Mouse (Mus musculus) naive thymus-derived CD4-positive, alpha-beta T cell, adult 5 months (primary cell): ENCODE data around the gene Raver2. TPM values are rescaled to one million over a fixed set of nuclear protein-coding genes. Genes with fewer than 3 reads are reported as not detected.

Experiments
- polyA plus RNA-seq: library from polyadenylated mRNA; unstranded; fragments of 100-300 nt; shearing (Covaris generic); gene quantifications from one replicate; pipeline ENCODE4 v1.2.1, GENCODE M21; 2017

The Raver2 gene
- polyA plus RNA-seq: 16.3 TPM

DNA sequence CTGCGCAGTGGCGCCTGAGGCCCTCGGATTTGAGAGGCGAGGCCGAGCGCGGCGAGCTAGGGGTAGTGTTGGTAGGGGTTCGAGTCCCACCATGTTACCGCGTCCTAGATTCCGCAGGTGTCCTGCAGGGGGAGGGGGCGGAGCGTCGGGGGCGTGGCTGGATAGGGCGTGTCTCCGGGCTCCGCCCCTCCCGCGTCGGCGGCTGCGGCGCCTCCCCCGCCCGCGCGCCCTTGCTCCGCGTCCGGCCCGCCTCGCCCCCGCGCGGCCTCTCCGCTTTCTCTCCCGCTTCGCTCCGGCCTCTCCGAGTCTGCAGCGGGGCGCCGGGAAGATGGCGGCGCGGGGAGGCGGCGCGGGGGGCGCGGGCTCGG, at the start of gene Raver2:
Gene Raver2, plus strand, starts transcription at position 198 of the 368 bp plus-strand sequence.

GRCm38 (mm10) chr4:101020596-101020995, 48.2 kb upstream of the Raver2 start, which contains the start of gene Gm10577:
Gene Gm10577, minus strand, starts transcription at chr4:101020696.

Other genes with a start within 250 kb of the Raver2 start
- gene Gm10577, start 48.3 kb upstream of the Raver2 start, polyA plus RNA-seq: not detected
- gene Jak1, start 196.3 kb downstream of the Raver2 start, polyA plus RNA-seq: 965 TPM